Mouse (Mus musculus) skeletal muscle tissue, postnatal 0 days (tissue): Measurements from ENCODE around the gene Eif1b. TPM values are rescaled to one million over a fixed set of nuclear protein-coding genes. Genes with fewer than 3 reads are reported as not detected.

Experiments used
- polyA plus RNA-seq: library from polyadenylated mRNA; unstranded; fragments of >200 nt; fragmentation: Nextera tagmentation; extraction: Ambion mirVana; gene quantifications from 2 replicates; pipeline ENCODE4 v1.2.1, GENCODE M21; 2015

Gene Eif1b
- polyA plus RNA-seq = 89.1 and 108 TPM in 2 replicates

DNA sequence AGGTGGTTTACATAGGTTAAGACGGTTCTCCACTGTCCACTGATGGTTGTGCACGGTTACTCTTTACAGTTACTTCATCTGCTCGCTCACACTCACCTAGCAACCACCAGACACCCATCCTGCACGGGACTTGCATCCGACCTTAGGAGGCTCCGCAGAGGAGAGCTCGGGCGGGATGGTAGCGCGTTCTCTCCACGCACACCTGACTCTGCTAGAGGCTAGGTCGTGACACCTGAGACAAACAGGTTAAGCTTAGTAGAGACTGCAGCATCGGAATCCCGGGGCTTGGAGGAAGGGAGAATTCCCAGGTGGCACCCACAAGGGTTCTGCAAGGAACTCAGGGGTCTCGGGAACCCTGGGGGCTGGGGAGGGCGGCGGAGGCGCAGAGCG is at the start of gene Eif1b:
Gene Eif1b, plus strand, starts transcription at position 223 of the 390 bp plus-strand sequence.

GRCm38 (mm10) chr9:120539662-120540251 is 47.7 kb downstream of the Eif1b start, which contains the start of gene Entpd3:
Gene Entpd3, plus strand, starts transcription at chr9:120539818.

Other genes with a start within 250 kb of the Eif1b start
- 0.09 and 0.29 TPM in 2 replicates for gene Myrip, start 190.7 kb upstream of the Eif1b start, polyA plus RNA-seq
- 0.06 and 0.12 TPM in 2 replicates for gene Entpd3, start 47.6 kb downstream of the Eif1b start, polyA plus RNA-seq
- 565 and 613 TPM in 2 replicates for gene Rpl14, start 79.2 kb downstream of the Eif1b start, polyA plus RNA-seq